Mouse (Mus musculus) embryonic facial prominence, embryonic 14.5 days (tissue): ENCODE measurements around the gene Pum2. TPM values are rescaled to one million over a fixed set of nuclear protein-coding genes. Genes with fewer than 3 reads are reported as not detected.
"Not testable (repeated sequence)": the region's sequence is repeated elsewhere in the genome, so short reads cannot be mapped to it uniquely, and the experiment has no call there.

Source experiments
- ATAC-seq: fragments of 200-750 bp; cut with Nextera tagmentation; 2 replicates; pipeline ENCODE4 v1.8.0; 2017; ENCODE audit warnings: low read depth, moderate number of reproducible peaks, moderate TSS enrichment
- DNase-seq: peaks from one replicate; pipeline ENCODE4 v3.0.0-alpha.2; 2015; ENCODE audit warnings: low spot score
- H3K27ac ChIP-seq: fragments of 300-500 bp; sonication (generic); replicated peaks from 2 replicates; pipeline ENCODE4 v1.5.1; 2014; ENCODE audit warnings: low read depth, mild to moderate bottlenecking, low read length, moderate library complexity
- H3K27me3 ChIP-seq: fragments of 300-500 bp; sonication (generic); replicated peaks from 2 replicates; pipeline ENCODE4 v1.6.1; 2014; ENCODE audit warnings: low read length; ENCODE audit not compliant: control insufficient read depth, insufficient read depth
- H3K36me3 ChIP-seq: fragments of 300-500 bp; sonication (generic); 2 replicates; pipeline ENCODE4 v1.6.1; 2014; ENCODE audit warnings: low read length, mixed read lengths; ENCODE audit not compliant: control insufficient read depth, insufficient read depth
- H3K4me1 ChIP-seq: fragments of 300-500 bp; sonication (generic); 2 replicates; pipeline ENCODE4 v1.6.1; 2014; ENCODE audit warnings: antibody characterized with exemption, low read length; ENCODE audit not compliant: control insufficient read depth, insufficient read depth
- H3K4me2 ChIP-seq: fragments of 300-500 bp; sonication (generic); 2 replicates; pipeline ENCODE4 v1.6.1; 2014; ENCODE audit warnings: low read depth, mild to moderate bottlenecking, low read length, moderate library complexity, mixed read lengths
- H3K4me3 ChIP-seq: fragments of 300-500 bp; sonication (generic); 2 replicates; pipeline ENCODE4 v1.5.1; 2014; ENCODE audit warnings: low read depth, mild to moderate bottlenecking, low read length
- H3K9ac ChIP-seq: fragments of 300-500 bp; sonication (generic); 2 replicates; pipeline ENCODE4 v1.6.1; 2014; ENCODE audit warnings: low read depth, mild to moderate bottlenecking, low read length, moderate library complexity, mixed read lengths
- H3K9me3 ChIP-seq: fragments of 300-500 bp; sonication (generic); 2 replicates; pipeline ENCODE4 v1.6.1; 2016; ENCODE audit warnings: low read length; ENCODE audit not compliant: control insufficient read depth
- WGBS: fragments of 180-500 bp; shearing (Covaris S2); extraction: QIAGEN DNeasy Blood & Tissue Kit; methylation state at CpG from one replicate; pipeline ENCODE4 v1.1.7; 2014; 5-methylcytosine and 5-hydroxymethylcytosine counted together
- polyA plus RNA-seq: library from polyadenylated mRNA; unstranded; fragments of >200 nt; fragmentation: Nextera tagmentation; extraction: Ambion mirVana; gene quantifications from 2 replicates; pipeline ENCODE4 v1.2.1, GENCODE M21; 2014

Pum2 gene
- polyA plus RNA-seq, 1 experiment from 2014 or later: 52.7 TPM

DNA sequence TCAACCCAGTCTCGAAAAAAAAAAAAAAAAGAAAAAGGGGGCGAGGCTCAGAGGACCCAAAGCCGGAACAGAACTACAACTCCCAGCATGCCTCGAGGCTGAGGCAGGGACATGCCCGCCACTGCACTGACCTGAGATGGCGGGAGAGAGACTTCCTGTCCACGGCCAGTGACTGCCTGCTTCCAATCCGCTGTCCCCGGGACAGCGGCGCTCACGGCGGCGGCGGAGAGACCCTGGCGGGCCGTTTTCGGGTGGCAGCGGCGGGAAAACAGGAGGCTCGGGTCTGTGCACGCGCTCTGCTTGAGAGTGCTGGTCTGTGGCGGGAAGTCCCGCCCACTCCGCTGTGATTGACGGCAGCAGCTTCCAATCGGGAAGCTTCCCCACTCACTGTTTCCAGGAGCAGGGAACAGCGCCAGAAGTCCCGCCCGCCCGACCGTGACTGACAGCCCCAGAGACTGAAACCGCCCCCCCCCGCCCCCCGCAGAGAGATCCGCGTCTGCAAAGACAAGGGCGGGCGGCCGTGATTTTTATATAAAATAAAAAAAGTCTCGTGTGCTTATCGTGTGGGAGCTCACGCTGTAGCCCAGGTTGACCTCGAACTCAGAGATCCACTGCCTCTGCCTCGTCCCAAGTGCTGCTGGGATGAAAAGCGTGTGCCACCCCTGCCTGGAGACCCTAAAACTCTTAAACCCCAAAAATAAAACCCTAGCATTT is 33.1 kb upstream of the Pum2 start:
- no peaks in the 10 kb centered on the region for H3K36me3 ChIP-seq
- peak; percentile 98 for DNase-seq
- peak; percentile 99 for ATAC-seq
- no peaks in the 10 kb centered on the region for H3K9me3 ChIP-seq
- H3K4me1 ChIP-seq: no peaks in the 10 kb centered on the region
- 0% methylated on average over 45 of the region's 47 CpGs for WGBS
- H3K9ac ChIP-seq: peak overlapping the region; percentile 95
- peak overlapping the region; percentile 57 for H3K4me2 ChIP-seq
- no peaks in the 10 kb centered on the region for H3K27me3 ChIP-seq
- H3K4me3 ChIP-seq: peak overlapping the region; percentile 88
- H3K27ac ChIP-seq: peak overlapping the region; percentile 98

DNA sequence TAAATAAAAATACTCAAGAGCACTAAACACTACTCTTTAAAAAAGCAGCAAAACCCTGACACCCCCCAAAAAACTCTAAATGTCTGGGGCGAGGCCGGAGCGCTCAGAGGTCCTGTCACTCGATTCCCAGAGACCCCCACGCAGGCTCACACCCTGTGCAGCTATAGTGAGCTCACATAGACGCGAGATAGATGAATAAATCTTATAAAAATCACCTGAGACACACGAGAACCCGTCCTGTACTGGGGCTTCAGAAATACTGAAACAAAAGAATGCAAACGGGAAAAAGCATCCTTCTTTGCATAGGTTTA is 32.6 kb upstream of the Pum2 start:
- no peaks in the 10 kb centered on the region for H3K27me3 ChIP-seq
- 4% methylated on average over 10 of the region's 10 CpGs for WGBS
- H3K9ac ChIP-seq: peak overlapping the region; percentile 95
- 0 out of 2 replicates have a peak overlapping the region, but pooled peaks have one; percentile 98 for H3K27ac ChIP-seq
- no peaks in the 10 kb centered on the region for H3K4me1 ChIP-seq
- ATAC-seq (peak; percentile 35; the same call in 1 of the 2 replicates), DNase-seq (no peak)
- H3K36me3 ChIP-seq: no peaks in the 10 kb centered on the region
- peak overlapping the region; percentile 57 for H3K4me2 ChIP-seq
- H3K9me3 ChIP-seq: no peaks in the 10 kb centered on the region
- H3K4me3 ChIP-seq: peak overlapping the region; percentile 88

DNA sequence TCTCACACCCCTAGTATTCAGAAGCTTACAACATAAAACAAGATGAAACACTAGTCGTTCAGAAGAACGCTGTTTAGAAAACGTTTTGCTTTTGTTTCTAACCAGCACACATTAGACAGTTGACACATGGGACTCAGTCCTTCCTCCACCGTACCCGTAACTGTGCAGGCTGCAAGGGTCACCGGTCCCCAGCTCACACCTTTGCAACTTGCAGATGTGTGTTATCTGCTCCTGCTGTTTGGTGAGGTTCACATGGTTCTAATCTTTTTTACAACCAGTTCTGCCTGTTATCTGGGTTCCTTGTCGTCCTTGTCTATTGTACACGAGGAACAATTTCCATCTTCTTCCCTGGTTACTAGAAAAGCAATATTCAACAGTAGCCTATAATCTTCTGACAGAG is 25.7 kb upstream of the Pum2 start:
- not testable (repeated sequence) for H3K27ac ChIP-seq, DNase-seq, H3K27me3 ChIP-seq, ATAC-seq, H3K9ac ChIP-seq, H3K4me1 ChIP-seq, H3K4me2 ChIP-seq, H3K36me3 ChIP-seq, H3K4me3 ChIP-seq, H3K9me3 ChIP-seq
- 72% methylated on average over 8 of the region's 8 CpGs for WGBS

DNA sequence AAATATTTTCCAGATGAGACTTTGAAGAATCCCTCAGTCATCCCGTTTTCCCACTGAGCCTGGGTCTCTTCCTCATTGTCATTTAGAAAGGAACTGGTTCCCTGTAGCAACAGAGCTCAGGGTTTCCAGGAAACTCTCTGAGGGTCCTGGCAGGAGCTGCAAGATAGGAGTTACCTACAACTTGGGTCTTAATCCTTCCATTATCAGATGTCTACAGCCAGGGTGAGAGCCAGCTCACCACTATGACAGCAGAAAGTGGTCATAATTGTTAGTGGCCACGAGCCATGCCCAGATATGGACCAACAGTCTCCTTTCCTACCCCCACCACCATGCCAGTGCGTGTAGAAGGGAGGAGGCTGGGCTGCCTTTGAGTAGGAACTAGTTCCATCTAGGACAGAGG is 23.9 kb upstream of the Pum2 start:
- not testable (repeated sequence) for H3K9me3 ChIP-seq, H3K36me3 ChIP-seq, H3K27ac ChIP-seq, H3K4me2 ChIP-seq, H3K4me1 ChIP-seq, H3K4me3 ChIP-seq, ATAC-seq, H3K9ac ChIP-seq, H3K27me3 ChIP-seq, DNase-seq
- WGBS: 62% methylated on average over 3 of the region's 3 CpGs

DNA sequence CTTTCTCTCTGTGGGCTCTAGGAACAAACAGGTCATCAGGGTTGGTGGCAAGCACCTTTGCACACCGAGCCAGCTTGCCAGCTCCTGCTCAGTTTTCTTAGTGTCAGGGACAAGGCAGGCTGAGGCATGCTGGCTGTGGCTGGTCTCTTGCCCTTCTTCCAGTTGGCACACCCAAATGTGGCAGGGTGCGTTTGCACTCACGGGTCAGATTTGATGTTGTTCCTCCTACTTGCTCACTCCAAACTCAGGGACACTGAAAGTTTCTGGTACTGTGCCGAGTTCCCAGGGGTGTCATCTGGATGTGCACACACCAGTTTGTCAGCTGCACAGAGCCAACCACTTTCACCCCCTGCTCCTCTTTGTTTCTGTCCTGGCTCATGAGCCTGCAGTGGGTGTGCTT is 17.3 kb upstream of the Pum2 start:
- Histone ChIP-seq H3K4me1 (no peaks in the 10 kb centered on the region), H3K36me3 (no peaks in the 10 kb centered on the region), H3K27me3 (no peaks in the 10 kb centered on the region), H3K4me3 (no peak overlapping the region), H3K9ac (no peak overlapping the region), H3K4me2 (no peak overlapping the region), H3K27ac (no peak overlapping the region), H3K9me3 (no peaks in the 10 kb centered on the region)
- ATAC-seq (no peak), DNase-seq (no peak)
- 69% methylated on average over 4 of the region's 4 CpGs for WGBS

DNA sequence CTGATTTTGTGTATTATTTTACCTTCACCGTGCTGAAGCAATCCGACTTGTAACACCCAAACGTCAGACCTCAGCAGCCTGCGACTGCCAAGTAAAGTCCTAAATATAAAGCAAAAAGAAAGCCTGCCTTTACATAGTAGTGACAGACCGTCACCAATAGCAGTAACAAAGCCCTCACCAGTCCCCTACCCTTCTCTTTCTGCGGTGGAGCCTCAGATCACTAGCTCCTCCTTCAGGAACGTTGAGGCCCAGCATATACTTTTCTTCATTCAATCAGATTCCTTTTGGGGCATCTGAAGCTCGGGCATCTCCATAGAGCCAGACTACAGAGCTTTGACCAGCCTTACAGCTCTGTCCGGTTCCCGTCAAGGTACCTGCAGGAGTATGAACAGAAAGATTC is 16.8 kb upstream of the Pum2 start:
- H3K27me3 ChIP-seq: no peaks in the 10 kb centered on the region
- no peaks in the 10 kb centered on the region for H3K36me3 ChIP-seq
- no peaks in the 10 kb centered on the region for H3K4me1 ChIP-seq
- DNase-seq (no peak), ATAC-seq (no peak)
- H3K27ac ChIP-seq: no peak overlapping the region
- no peak overlapping the region for H3K4me2 ChIP-seq
- 69% methylated on average over 10 of the region's 10 CpGs for WGBS
- H3K9ac ChIP-seq: no peak overlapping the region
- no peaks in the 10 kb centered on the region for H3K9me3 ChIP-seq
- H3K4me3 ChIP-seq: no peak overlapping the region

DNA sequence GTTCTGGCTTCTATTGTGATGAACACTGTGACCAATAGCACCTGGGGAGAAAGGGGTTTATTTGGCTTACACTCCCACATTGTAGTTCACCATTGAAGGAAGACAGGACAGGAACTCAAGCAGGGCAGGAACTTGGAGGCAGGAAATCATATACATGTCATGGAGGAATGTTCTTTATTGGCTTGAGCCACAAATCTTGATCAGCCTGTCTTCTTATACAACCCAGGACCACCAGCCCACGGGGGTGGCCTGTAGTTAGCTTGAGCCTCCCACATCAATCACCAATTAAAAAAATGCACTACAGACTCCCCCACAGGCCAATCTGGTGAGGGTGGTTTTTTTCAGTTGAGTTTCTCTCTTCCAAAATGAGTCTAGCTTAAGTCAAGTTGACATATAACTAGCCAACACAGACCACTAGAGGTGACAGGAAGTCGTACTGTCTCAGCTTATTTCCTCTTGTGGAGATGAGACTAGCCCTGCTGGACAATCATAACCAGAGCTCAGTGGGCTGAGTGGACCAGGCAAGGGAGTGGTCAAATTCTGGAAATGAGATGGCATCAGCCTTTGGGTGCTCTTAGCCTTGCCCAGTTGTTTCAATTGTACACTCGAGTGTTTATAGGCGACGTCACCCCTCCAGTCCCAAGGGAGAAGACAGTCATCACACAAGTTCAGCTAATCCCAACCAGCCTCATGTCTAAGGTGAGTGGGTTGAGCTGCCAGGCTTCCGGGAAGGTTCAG is 16.1 kb upstream of the Pum2 start:
- H3K9me3 ChIP-seq: no peaks in the 10 kb centered on the region
- H3K27me3 ChIP-seq: no peaks in the 10 kb centered on the region
- H3K4me3 ChIP-seq: no peak overlapping the region
- no peak overlapping the region for H3K4me2 ChIP-seq
- no peak for ATAC-seq
- no peak overlapping the region for H3K27ac ChIP-seq
- no peak overlapping the region for H3K9ac ChIP-seq
- WGBS: 88% methylated on average over 6 of the region's 6 CpGs
- H3K36me3 ChIP-seq: no peaks in the 10 kb centered on the region
- DNase-seq: no peak
- H3K4me1 ChIP-seq: no peaks in the 10 kb centered on the region

DNA sequence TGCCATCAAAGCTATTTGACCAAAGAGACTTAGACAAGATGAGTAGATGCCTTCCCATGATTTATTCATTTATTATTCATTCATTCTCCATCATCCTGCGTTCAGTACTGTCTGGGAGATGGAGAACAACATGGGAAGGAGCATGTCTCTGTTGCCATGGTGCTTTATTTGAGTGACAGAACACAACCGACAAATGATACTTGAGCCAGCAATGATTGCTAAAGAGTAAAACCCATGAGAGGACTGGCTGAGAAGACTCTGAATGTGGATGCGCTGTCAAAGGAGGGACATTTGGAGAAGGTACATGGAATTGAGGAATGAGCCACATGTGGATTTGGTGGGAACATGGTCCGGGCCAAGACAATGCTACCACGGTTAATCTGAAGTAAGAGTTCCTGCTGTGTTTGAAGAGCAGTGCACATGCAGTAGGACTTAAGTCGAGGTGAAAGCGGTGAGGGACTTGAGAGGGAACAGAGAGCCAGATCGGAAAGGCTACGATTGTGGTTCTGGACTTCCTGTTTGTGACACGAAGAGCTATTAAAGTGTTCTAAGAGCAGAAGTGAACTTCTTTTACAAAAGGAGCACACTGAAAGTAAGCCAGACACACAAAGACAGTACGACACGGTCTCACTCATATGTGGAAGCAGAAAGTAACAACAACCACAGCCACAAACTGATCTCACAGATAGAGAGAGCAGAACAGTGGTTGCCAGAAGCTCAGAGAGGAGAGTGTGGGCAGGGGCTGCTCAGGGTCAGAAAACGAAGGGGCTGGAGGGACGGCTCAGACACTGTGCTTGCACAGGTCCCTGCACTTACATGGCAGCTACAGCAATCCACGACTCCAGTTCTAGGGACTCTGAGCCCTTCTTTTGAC is 14.3 kb upstream of the Pum2 start:
- H3K9me3 ChIP-seq: no peaks in the 10 kb centered on the region
- 81% methylated on average over 15 of the region's 15 CpGs for WGBS

More for the DNA sequence above, 14.3 kb upstream of the Pum2 start:
- DNase-seq (no peak), ATAC-seq (no peak)
- Histone ChIP-seq H3K4me2 (no peak overlapping the region), H3K27ac (no peak overlapping the region), H3K36me3 (no peaks in the 10 kb centered on the region), H3K9ac (no peak overlapping the region), H3K27me3 (no peaks in the 10 kb centered on the region), H3K4me3 (no peak overlapping the region), H3K4me1 (no peaks in the 10 kb centered on the region)
